Mouse (Mus musculus): Measurements from ENCODE around the gene H2afz. TPM values are rescaled to one million over a fixed set of nuclear protein-coding genes. Genes with fewer than 3 reads are reported as not detected.

H2afz gene
- total RNA-seq, 1 experiment from 2014 or later, result 228 TPM

Other genes starting within 250 kb of the H2afz start
- gene Ddit4l, start 242.9 kb upstream of the H2afz start, total RNA-seq (2021), result 0.33 and 0.34 TPM in 2 replicates
- gene Gm21962, start 193.0 kb upstream of the H2afz start, total RNA-seq (2021), result not detected in 2 replicates
- 17.8 and 19.5 TPM in 2 replicates for gene Dnajb14, start 3.2 kb downstream of the H2afz start, total RNA-seq (2021)
- 64.2 and 75.9 TPM in 2 replicates for gene Lamtor3, start 54.0 kb downstream of the H2afz start, total RNA-seq (2021)
- gene Dapp1, start 117.1 kb downstream of the H2afz start, total RNA-seq (2021), result 4.9 and 10.1 TPM in 2 replicates
- gene 1110002E22Rik, start 200.6 kb downstream of the H2afz start, total RNA-seq (2021), result 0.04 TPM in 1 of 2 replicates, not detected in the other
- gene Gm5105, start 202.9 kb downstream of the H2afz start, total RNA-seq (2021), result not detected in 2 replicates